Comparison of ENCODE assay signal across 11 mouse cellular contexts in the genomic region with DNA sequence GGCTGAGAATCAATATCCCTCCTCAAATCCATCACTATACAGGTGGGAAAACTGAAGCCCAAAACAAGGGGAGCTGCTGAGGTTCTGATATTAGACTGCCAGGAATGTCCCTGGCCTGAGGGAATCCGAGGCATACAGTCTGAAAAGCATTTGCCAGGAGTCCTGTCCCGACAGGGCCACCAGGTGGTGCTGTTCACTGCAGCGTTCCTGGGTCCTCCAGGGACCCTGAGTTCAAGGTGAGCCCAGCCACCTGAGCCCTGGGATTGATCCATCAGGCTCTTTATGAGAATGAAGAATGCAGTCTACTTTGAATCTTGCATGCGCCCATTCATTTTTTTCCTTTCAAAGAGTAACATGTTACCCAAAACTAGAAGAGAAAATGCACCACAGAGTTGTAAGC. TPM values are rescaled to one million over a fixed set of nuclear protein-coding genes. Genes with fewer than 3 reads are reported as not detected.
DNase-seq lines count a peak whose midpoint lies in the region; ATAC-seq and TF ChIP-seq lines count a peak whose summit lies in the region.
"Had no signal": no experiment of that assay in that cellular context is flagged by ENCODE, and none has a peak within 500 bp of the region (broad histone marks: within the 10 kb centered on the region; RNA-seq: fewer than 3 reads in every experiment).

No protein-coding gene starts in this region.

- no peak overlapping the region for H3K4me3 ChIP-seq in lung, postnatal 0 days (ENCODE audit: low read depth, low read length)
- no peak overlapping the region for H3K4me3 ChIP-seq in bone marrow, adult 2 months (replicated peaks; ENCODE audit: control insufficient read depth, low read depth, low read length)
- no peak overlapping the region for H3K4me3 ChIP-seq in olfactory bulb, adult 2 months (ENCODE audit: insufficient read depth, low read depth, low read length)
- H3K4me3 ChIP-seq: megakaryocyte, embryonic 14.5 days had no signal

- ATAC-seq in lung, postnatal 0 days: no peak

- no peaks in the 10 kb centered on the region for H3K4me1 ChIP-seq in lung, postnatal 0 days (ENCODE audit: insufficient read depth, low read depth, low read length)
- H3K4me1 ChIP-seq in bone marrow, adult 2 months (ENCODE audit: control insufficient read depth, insufficient read depth, low read length): no peaks in the 10 kb centered on the region
- H3K4me1 ChIP-seq in olfactory bulb, adult 2 months (ENCODE audit: control insufficient read depth, insufficient read depth, low read length): peaks cover 8% of the 10 kb centered on the region
- H3K4me1 ChIP-seq: megakaryocyte, embryonic 14.5 days had no signal

- intact Hi-C loops in left cerebral cortex, postnatal 4 days (cut with DNase I): no loop called here

- DNase-seq in cerebellum, postnatal 10 days: peak; percentile 51 to 60
- no peak for DNase-seq in cerebellum, postnatal 4 days (ENCODE audit: low spot score in 2 of 2)
- DNase-seq in lung, postnatal 0 days (ENCODE audit: low spot score): no peak
- DNase-seq in lung, postnatal 25 days (ENCODE audit: low spot score): no peak
- no peak for DNase-seq in cerebellum, adult 9-11 months
- no peak for DNase-seq in left cerebral cortex, postnatal 4 days

- TF ChIP-seq CTCF in lung, postnatal 0 days (IDR thresholded peaks at IDR 0.05): peak; percentile 58
- TF ChIP-seq CTCF in bone marrow, adult 2 months (IDR thresholded peaks at IDR 0.05; ENCODE audit: control insufficient read depth, insufficient read depth, low read length): peak; percentile 42; the same call in 1 of the 2 replicates
- 0 out of 2 replicates have a peak, but pooled peaks have one; percentile 12 for TF ChIP-seq CTCF in olfactory bulb, adult 2 months (IDR thresholded peaks at IDR 0.05; ENCODE audit: insufficient read depth, low read depth, low read length)

- H3K27me3 ChIP-seq in lung, postnatal 0 days (replicated peaks; ENCODE audit: insufficient read depth, low read length): no peaks in the 10 kb centered on the region

- WGBS in lung, postnatal 0 days: 34% methylated on average over 4 of the region's 4 CpGs
- WGBS in bone marrow, adult 2 months: 36% methylated on average over 4 of the region's 4 CpGs
- WGBS in olfactory bulb, adult 2 months: 47% methylated on average over 4 of the region's 4 CpGs

- no peaks in the 10 kb centered on the region for H3K9me3 ChIP-seq in lung, postnatal 0 days (ENCODE audit: low read length)

- H3K9ac ChIP-seq in lung, postnatal 0 days (replicated peaks; ENCODE audit: low read depth): no peak overlapping the region

- TF ChIP-seq EP300 in lung, postnatal 0 days (IDR thresholded peaks at IDR 0.05): no peak

- H3K27ac ChIP-seq in lung, postnatal 0 days (ENCODE audit: low read length): no peak overlapping the region
- H3K27ac ChIP-seq in bone marrow, adult 2 months (ENCODE audit: control insufficient read depth, insufficient read depth, low read depth, low read length, poor library complexity): no peak overlapping the region
- H3K27ac ChIP-seq in olfactory bulb, adult 2 months (ENCODE audit: insufficient read depth, low read depth, low read length): no peak overlapping the region

- no peak for TF ChIP-seq POLR2A in bone marrow, adult 2 months (IDR thresholded peaks at IDR 0.05; ENCODE audit: borderline replicate concordance, control insufficient read depth, low read depth, low read length)
- TF ChIP-seq POLR2A in olfactory bulb, adult 2 months (IDR thresholded peaks at IDR 0.05; ENCODE audit: insufficient read depth, low read depth, low read length): no peak

- H3K36me3 ChIP-seq in lung, postnatal 0 days (ENCODE audit: insufficient read depth, low read length): no peaks in the 10 kb centered on the region

- H3K4me2 ChIP-seq in lung, postnatal 0 days (replicated peaks; ENCODE audit: low read depth, low read length): no peak overlapping the region

RNA-seq across cellular contexts. Expression of gene Allc, which starts 3.2 kb away (rescaled TPM):
- polyA plus RNA-seq in lung, postnatal 0 days (2015; fragmentation: Nextera tagmentation; extraction: Ambion mirVana): not detected in 2 replicates
- not detected in 2 replicates for polyA plus RNA-seq in bone marrow, adult 2 months (2011; ENCODE audit: insufficient read depth, insufficient read length, low replicate concordance, missing spikeins)
- polyA plus RNA-seq in olfactory bulb, adult 2 months (2012; ENCODE audit: insufficient read depth, insufficient read length, low replicate concordance, missing spikeins): not detected in 2 replicates
- under 1 TPM; 0.54 to 0.66 TPM for total RNA-seq in left cerebral cortex, postnatal 4 days (2021)
- polyA plus RNA-seq: intestine, embryonic 14.5 days; stomach, embryonic 14.5 days had no signal

RNA-seq across cellular contexts. Expression of gene Dcdc2c, which starts 26.9 kb away (rescaled TPM):
- 0.14 TPM in 1 of 2 replicates, not detected in the other for polyA plus RNA-seq in lung, postnatal 0 days (2015; fragmentation: Nextera tagmentation; extraction: Ambion mirVana)
- polyA plus RNA-seq in bone marrow, adult 2 months (2011; ENCODE audit: insufficient read depth, insufficient read length, low replicate concordance, missing spikeins): not detected in 2 replicates
- polyA plus RNA-seq in olfactory bulb, adult 2 months (2012; ENCODE audit: insufficient read depth, insufficient read length, low replicate concordance, missing spikeins): not detected in 2 replicates
- total RNA-seq in left cerebral cortex, postnatal 4 days (2021): under 1 TPM; 0.70 to 0.74 TPM
- polyA plus RNA-seq: stomach, embryonic 14.5 days had no signal

RNA-seq across cellular contexts. Expression of gene Colec11, which starts 44.0 kb away (rescaled TPM):
- 2.2 and 2.8 TPM in 2 replicates for polyA plus RNA-seq in lung, postnatal 0 days (2015; fragmentation: Nextera tagmentation; extraction: Ambion mirVana)
- polyA plus RNA-seq in bone marrow, adult 2 months (2011; ENCODE audit: insufficient read depth, insufficient read length, low replicate concordance, missing spikeins): not detected in 2 replicates
- not detected in 2 replicates for polyA plus RNA-seq in olfactory bulb, adult 2 months (2012; ENCODE audit: insufficient read depth, insufficient read length, low replicate concordance, missing spikeins)
- total RNA-seq in left cerebral cortex, postnatal 4 days (2021): under 1 TPM; 0.26 to 0.77 TPM

RNA-seq across cellular contexts. Expression of gene Rps7, which starts 56.6 kb away (rescaled TPM):
- 575 and 592 TPM in 2 replicates for polyA plus RNA-seq in lung, postnatal 0 days (2015; fragmentation: Nextera tagmentation; extraction: Ambion mirVana)
- 313 and 671 TPM in 2 replicates for polyA plus RNA-seq in bone marrow, adult 2 months (2011; ENCODE audit: insufficient read depth, insufficient read length, low replicate concordance, missing spikeins)
- polyA plus RNA-seq in olfactory bulb, adult 2 months (2012; ENCODE audit: insufficient read depth, insufficient read length, low replicate concordance, missing spikeins): not detected in 2 replicates
- total RNA-seq in left cerebral cortex, postnatal 4 days (2021): 100 to 1,000 TPM; 462 to 484 TPM

Comparison
In these comparisons a context has a peak if more than half of its experiments do, and no peak if none do; other contexts are left out.
1. DNase-seq: peak in cerebellum, postnatal 10 days (2 of 2); none in cerebellum, postnatal 4 days (0 of 2), lung, postnatal 0 days (single experiment), lung, postnatal 25 days (single experiment), cerebellum, adult 9-11 months (single experiment) and left cerebral cortex, postnatal 4 days (single experiment).
2. Peak in every context shown above with its lines, with median percentiles within 50 percentile points of each other: CTCF ChIP-seq.